Mouse (Mus musculus): ENCODE data around the gene Psmb9. TPM values are rescaled to one million over a fixed set of nuclear protein-coding genes. Genes with fewer than 3 reads are reported as not detected.

The Psmb9 gene
- polyA plus RNA-seq, 2 experiments = 5.8 to 6.0 TPM

GRCm38 (mm10) chr17:34210599-34210998 lies 23.0 kb upstream of the Psmb9 start:
- DNase-seq (ENCODE audit: low read depth in 3 of 3, low spot score in 3 of 3) (peak in 1 of 3 experiments; percentile 40), ATAC-seq (ENCODE audit: insufficient read depth) (peak; percentile 82)
- Histone ChIP-seq H3K36me3 (replicated peaks; ENCODE audit: control insufficient read depth, insufficient read depth, low read depth) (no peaks in the 10 kb centered on the region), H3K4me2 (ENCODE audit: low read depth) (no peak overlapping the region), H3K27me3 (ENCODE audit: control insufficient read depth, insufficient read depth, low read length) (no peaks in the 10 kb centered on the region), H3K4me3 (ENCODE audit: insufficient read depth in 1 of 2, low read depth in 2 of 2, low read length in 2 of 2) (no peak overlapping the region), H3K9me3 (ENCODE audit: control insufficient read depth, low read length) (no peaks in the 10 kb centered on the region), H3K27ac (no peak overlapping the region; the same call in 1 of the 2 replicates), H3K4me1 (replicated peaks; ENCODE audit: control insufficient read depth in 2 of 2, insufficient read depth in 2 of 2, low read length in 1 of 2) (peaks cover under 1 to 7% of the 10 kb centered on the region in 2 experiments; a peak in 3 of 4 replicates), H3K9ac (replicated peaks) (no peak overlapping the region)
- WGBS (ENCODE audit: insufficient replicate concordance) = 14% methylated on average over 3 of the region's 3 CpGs
- peak; percentile 76 for TF ChIP-seq EP300 (IDR thresholded peaks at IDR 0.05; ENCODE audit: low read depth)
- TF ChIP-seq CTCF (IDR thresholded peaks at IDR 0.05; ENCODE audit: low read depth) = no peak

- WGBS (ENCODE audit: insufficient replicate concordance) = 52% methylated on average over 3 of the region's 3 CpGs
- DNase-seq (ENCODE audit: low read depth in 3 of 3, low spot score in 3 of 3) (no peak), ATAC-seq (ENCODE audit: insufficient read depth) (no peak)
- TF ChIP-seq CTCF (IDR thresholded peaks at IDR 0.05; ENCODE audit: low read depth) = peak; percentile 77
- TF ChIP-seq EP300 (IDR thresholded peaks at IDR 0.05; ENCODE audit: low read depth) = no peak
- H3K9ac ChIP-seq (replicated peaks) = no peak overlapping the region
- no peak overlapping the region for H3K27ac ChIP-seq
- H3K9me3 ChIP-seq (ENCODE audit: control insufficient read depth, low read length) = no peaks in the 10 kb centered on the region
- no peaks in the 10 kb centered on the region for H3K36me3 ChIP-seq (replicated peaks; ENCODE audit: control insufficient read depth, insufficient read depth, low read depth)
- peaks cover 7 to 12% of the 10 kb centered on the region in 2 experiments for H3K4me1 ChIP-seq (replicated peaks; ENCODE audit: control insufficient read depth in 2 of 2, insufficient read depth in 2 of 2, low read length in 1 of 2)
- no peak overlapping the region for H3K4me3 ChIP-seq (ENCODE audit: insufficient read depth in 1 of 2, low read depth in 2 of 2, low read length in 2 of 2)
- H3K27me3 ChIP-seq (ENCODE audit: control insufficient read depth, insufficient read depth, low read length) = no peaks in the 10 kb centered on the region
- H3K4me2 ChIP-seq (ENCODE audit: low read depth) = no peak overlapping the region
These were observed 22.1 kb upstream of the Psmb9 start for GRCm38 (mm10) chr17:34209680-34210079.

- DNase-seq (ENCODE audit: low read depth in 3 of 3, low spot score in 3 of 3) (no peak), ATAC-seq (ENCODE audit: insufficient read depth) (no peak)
- no peaks in the 10 kb centered on the region for H3K9me3 ChIP-seq (ENCODE audit: control insufficient read depth, low read length)
- no peak overlapping the region for H3K4me2 ChIP-seq (ENCODE audit: low read depth)
- TF ChIP-seq EP300 (IDR thresholded peaks at IDR 0.05; ENCODE audit: low read depth) (no peak), CTCF (IDR thresholded peaks at IDR 0.05; ENCODE audit: low read depth) (no peak)
- H3K4me1 ChIP-seq (replicated peaks; ENCODE audit: control insufficient read depth in 2 of 2, insufficient read depth in 2 of 2, low read length in 1 of 2) = peaks cover 7 to 12% of the 10 kb centered on the region in 2 experiments
- H3K27ac ChIP-seq = no peak overlapping the region
- 42% methylated on average over 8 of the region's 10 CpGs for WGBS (ENCODE audit: insufficient replicate concordance)
- no peaks in the 10 kb centered on the region for H3K36me3 ChIP-seq (replicated peaks; ENCODE audit: control insufficient read depth, insufficient read depth, low read depth)
- H3K9ac ChIP-seq (replicated peaks) = no peak overlapping the region
- H3K27me3 ChIP-seq (ENCODE audit: control insufficient read depth, insufficient read depth, low read length) = no peaks in the 10 kb centered on the region
- no peak overlapping the region for H3K4me3 ChIP-seq (ENCODE audit: insufficient read depth in 1 of 2, low read depth in 2 of 2, low read length in 2 of 2)
These were observed 20.9 kb upstream of the Psmb9 start for GRCm38 (mm10) chr17:34208421-34208820.

DNA sequence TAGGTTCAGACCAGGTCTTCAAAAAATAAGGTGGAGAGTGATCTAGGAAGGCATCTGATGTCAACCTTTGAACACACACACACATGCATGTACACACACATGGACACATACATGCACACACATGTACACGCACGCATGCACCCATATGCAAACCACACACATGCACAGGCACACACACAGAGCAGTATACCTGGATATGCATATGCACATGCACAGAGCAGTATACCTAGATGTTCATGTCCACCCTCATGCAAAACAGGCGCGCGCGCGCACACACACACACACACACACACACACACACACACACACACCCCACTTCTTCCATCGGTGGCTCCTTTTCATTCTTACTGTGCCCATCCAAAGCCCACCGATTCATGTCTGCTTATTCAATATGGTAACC lies 20.3 kb upstream of the Psmb9 start:
- TF ChIP-seq CTCF (IDR thresholded peaks at IDR 0.05; ENCODE audit: low read depth) = no peak
- no peak for TF ChIP-seq EP300 (IDR thresholded peaks at IDR 0.05; ENCODE audit: low read depth)
- DNase-seq (ENCODE audit: low read depth in 3 of 3, low spot score in 3 of 3) (no peak), ATAC-seq (ENCODE audit: insufficient read depth) (no peak)
- H3K4me2 ChIP-seq (ENCODE audit: low read depth) = no peak overlapping the region
- WGBS (ENCODE audit: insufficient replicate concordance) = 89% methylated on average over 9 of the region's 9 CpGs
- H3K9ac ChIP-seq (replicated peaks) = no peak overlapping the region
- no peak overlapping the region for H3K27ac ChIP-seq
- H3K36me3 ChIP-seq (replicated peaks; ENCODE audit: control insufficient read depth, insufficient read depth, low read depth) = no peaks in the 10 kb centered on the region
- no peaks in the 10 kb centered on the region for H3K9me3 ChIP-seq (ENCODE audit: control insufficient read depth, low read length)
- no peak overlapping the region for H3K4me3 ChIP-seq (ENCODE audit: insufficient read depth in 1 of 2, low read depth in 2 of 2, low read length in 2 of 2)
- no peaks in the 10 kb centered on the region for H3K27me3 ChIP-seq (ENCODE audit: control insufficient read depth, insufficient read depth, low read length)
- peaks cover 7 to 12% of the 10 kb centered on the region in 2 experiments for H3K4me1 ChIP-seq (replicated peaks; ENCODE audit: control insufficient read depth in 2 of 2, insufficient read depth in 2 of 2, low read length in 1 of 2)

GRCm38 (mm10) chr17:34207456-34207855 lies 19.9 kb upstream of the Psmb9 start:
- WGBS (ENCODE audit: insufficient replicate concordance) = 38% methylated on average over 3 of the region's 3 CpGs
- Histone ChIP-seq H3K4me2 (ENCODE audit: low read depth) (no peak overlapping the region), H3K9me3 (ENCODE audit: control insufficient read depth, low read length) (no peaks in the 10 kb centered on the region), H3K4me3 (ENCODE audit: insufficient read depth in 1 of 2, low read depth in 2 of 2, low read length in 2 of 2) (no peak overlapping the region), H3K27me3 (ENCODE audit: control insufficient read depth, insufficient read depth, low read length) (no peaks in the 10 kb centered on the region), H3K9ac (replicated peaks) (no peak overlapping the region), H3K4me1 (replicated peaks; ENCODE audit: control insufficient read depth in 2 of 2, insufficient read depth in 2 of 2, low read length in 1 of 2) (peaks cover 7 to 12% of the 10 kb centered on the region in 2 experiments), H3K27ac (no peak overlapping the region), H3K36me3 (replicated peaks; ENCODE audit: control insufficient read depth, insufficient read depth, low read depth) (no peaks in the 10 kb centered on the region)
- ATAC-seq (ENCODE audit: insufficient read depth) (no peak), DNase-seq (ENCODE audit: low read depth in 3 of 3, low spot score in 3 of 3) (no peak)
- TF ChIP-seq CTCF (IDR thresholded peaks at IDR 0.05; ENCODE audit: low read depth) (no peak), EP300 (IDR thresholded peaks at IDR 0.05; ENCODE audit: low read depth) (no peak)
